Mouse (Mus musculus) NIH3T3 (cell line): ENCODE data around the gene Dnah7b.
A peak's percentile ranks its signal among the peaks of the same experiment; 100 is the strongest.
"Not testable (repeated sequence)": the region's sequence is repeated elsewhere in the genome, so short reads cannot be mapped to it uniquely, and the experiment has no call there.

Experiments
- DNase-seq: peaks from one replicate; pipeline ENCODE4 v3.0.0-alpha.2; 2012; ENCODE audit warnings: low read depth

Dnah7b gene

GRCm38 (mm10) chr1:46325942-46326341 is 259.8 kb downstream of the Dnah7b start:
- DNase-seq: not testable (repeated sequence)

- not testable (repeated sequence) for DNase-seq
These were observed 279.2 kb downstream of the Dnah7b start for GRCm38 (mm10) chr1:46345301-46345700.

- DNase-seq: not testable (repeated sequence)
These were observed 314.5 kb downstream of the Dnah7b start for GRCm38 (mm10) chr1:46380641-46381040.

GRCm38 (mm10) chr1:46394681-46395297 is 328.7 kb downstream of the Dnah7b start:
- not testable (repeated sequence) for DNase-seq

- DNase-seq: peak; percentile 63
These were observed 342.4 kb downstream of the Dnah7b start for GRCm38 (mm10) chr1:46408324-46409115.

- not testable (repeated sequence) for DNase-seq
These were observed 348.7 kb downstream of the Dnah7b start for GRCm38 (mm10) chr1:46414798-46415197.

GRCm38 (mm10) chr1:46416946-46417345 is 350.8 kb downstream of the Dnah7b start:
- DNase-seq: peak; percentile 77

GRCm38 (mm10) chr1:46418966-46419365 is 352.9 kb downstream of the Dnah7b start:
- not testable (repeated sequence) for DNase-seq
